In genomic region chr5:65038811-65039571, GRCm38 (mm10) we compare ENCODE assay signal across 9 mouse cellular contexts. TPM values are rescaled to one million over a fixed set of nuclear protein-coding genes. Genes with fewer than 3 reads are reported as not detected.
DNase-seq lines count a peak whose midpoint lies in the region; ATAC-seq and TF ChIP-seq lines count a peak whose summit lies in the region.
"Had no signal": no experiment of that assay in that cellular context is flagged by ENCODE, and none has a peak within 500 bp of the region (broad histone marks: within the 10 kb centered on the region; RNA-seq: fewer than 3 reads in every experiment).

No protein-coding gene starts in this region.

- no peaks in the 10 kb centered on the region for H3K27me3 ChIP-seq in lung, embryonic 15.5 days
- no peaks in the 10 kb centered on the region for H3K27me3 ChIP-seq in stomach, embryonic 15.5 days (replicated peaks)
- no peaks in the 10 kb centered on the region for H3K27me3 ChIP-seq in hindbrain, postnatal 0 days (ENCODE audit: insufficient read depth, low read length)
- H3K27me3 ChIP-seq in cerebellum, adult 2 months (ENCODE audit: control insufficient read depth, insufficient read depth, low read length) = no peaks in the 10 kb centered on the region
- H3K27me3 ChIP-seq: neural tube, embryonic 13.5 days had no signal

- H3K4me3 ChIP-seq in lung, embryonic 15.5 days = no peak overlapping the region
- H3K4me3 ChIP-seq in stomach, embryonic 15.5 days (replicated peaks) = no peak overlapping the region
- no peak overlapping the region for H3K4me3 ChIP-seq in hindbrain, postnatal 0 days (ENCODE audit: low read length)
- H3K4me3 ChIP-seq in cerebellum, adult 2 months (replicated peaks; ENCODE audit: insufficient read depth, low read depth, low read length) = no peak overlapping the region
- H3K4me3 ChIP-seq: neural tube, embryonic 13.5 days had no signal

- no peak for DNase-seq in lung, adult 18-20 months
- DNase-seq in gastrocnemius, postnatal 14 days = peak; percentile 49
- peak; percentile 7 to 37 for DNase-seq in kidney, adult 8-10 months
- no peak for DNase-seq in hindbrain, postnatal 0 days (ENCODE audit: low spot score)
- DNase-seq in left cerebral cortex, postnatal 4 days = no peak
- no peak for DNase-seq in cerebellum, adult 2 months

- peak; percentile 44; the same call in 1 of the 2 replicates for ATAC-seq in lung, embryonic 15.5 days (ENCODE audit: borderline replicate concordance, extremely low read depth, low FRiP score, low TSS enrichment)
- ATAC-seq in stomach, embryonic 15.5 days (ENCODE audit: insufficient read depth, low FRiP score, low read depth) = no peak
- ATAC-seq in hindbrain, postnatal 0 days = no peak

- H3K4me1 ChIP-seq in lung, embryonic 15.5 days = 0 out of 2 replicates have a peak, but pooled peaks cover 6% of the 10 kb centered on the region
- H3K4me1 ChIP-seq in stomach, embryonic 15.5 days = no peaks in the 10 kb centered on the region
- 0 out of 2 replicates have a peak, but pooled peaks cover 9% of the 10 kb centered on the region for H3K4me1 ChIP-seq in hindbrain, postnatal 0 days (ENCODE audit: insufficient read depth, low read length)
- H3K4me1 ChIP-seq in cerebellum, adult 2 months (ENCODE audit: control insufficient read depth, insufficient read depth, low read length) = peaks cover 7% of the 10 kb centered on the region

- no peak for TF ChIP-seq CTCF in hindbrain, postnatal 0 days (IDR thresholded peaks at IDR 0.05; ENCODE audit: low read depth)
- TF ChIP-seq CTCF in cerebellum, adult 2 months (IDR thresholded peaks at IDR 0.05; ENCODE audit: borderline replicate concordance, insufficient read depth, low read depth, low read length) = no peak

- no peak overlapping the region for H3K9ac ChIP-seq in lung, embryonic 15.5 days
- H3K9ac ChIP-seq in stomach, embryonic 15.5 days = no peak overlapping the region
- H3K9ac ChIP-seq in hindbrain, postnatal 0 days (replicated peaks; ENCODE audit: low read length) = no peak overlapping the region
- H3K9ac ChIP-seq: neural tube, embryonic 13.5 days had no signal

- peak overlapping the region; percentile 65 for H3K27ac ChIP-seq in lung, embryonic 15.5 days
- peak overlapping the region; percentile 55 for H3K27ac ChIP-seq in stomach, embryonic 15.5 days
- no peak overlapping the region for H3K27ac ChIP-seq in hindbrain, postnatal 0 days
- no peak overlapping the region for H3K27ac ChIP-seq in cerebellum, adult 2 months (ENCODE audit: insufficient read depth, low read length)
- H3K27ac ChIP-seq: neural tube, embryonic 13.5 days had no signal

- WGBS in lung, embryonic 15.5 days = 59% methylated on average over 11 of the region's 11 CpGs
- 67% methylated on average over 11 of the region's 11 CpGs for WGBS in stomach, embryonic 15.5 days
- WGBS in hindbrain, postnatal 0 days = 60% methylated on average over 11 of the region's 11 CpGs
- 61% methylated on average over 11 of the region's 11 CpGs for WGBS in cerebellum, adult 2 months

- intact Hi-C loops in gastrocnemius, postnatal 14 days (cut with DNase I; ENCODE audit: low total_unique reads) = no loop called here
- intact Hi-C loops in left cerebral cortex, postnatal 4 days (cut with DNase I) = no loop called here

- no peak for TF ChIP-seq POLR2A in cerebellum, adult 2 months (IDR thresholded peaks at IDR 0.05; ENCODE audit: borderline replicate concordance, insufficient read depth, low read length)

- no peak overlapping the region for H3K4me2 ChIP-seq in lung, embryonic 15.5 days
- H3K4me2 ChIP-seq in stomach, embryonic 15.5 days = no peak overlapping the region
- H3K4me2 ChIP-seq in hindbrain, postnatal 0 days (ENCODE audit: low read depth, low read length) = no peak overlapping the region
- H3K4me2 ChIP-seq: neural tube, embryonic 13.5 days had no signal

- H3K9me3 ChIP-seq in lung, embryonic 15.5 days = no peaks in the 10 kb centered on the region
- no peaks in the 10 kb centered on the region for H3K9me3 ChIP-seq in stomach, embryonic 15.5 days
- H3K9me3 ChIP-seq in hindbrain, postnatal 0 days (ENCODE audit: low read length) = no peaks in the 10 kb centered on the region
- H3K9me3 ChIP-seq: neural tube, embryonic 13.5 days had no signal

- peaks cover 35% of the 10 kb centered on the region for H3K36me3 ChIP-seq in lung, embryonic 15.5 days
- H3K36me3 ChIP-seq in stomach, embryonic 15.5 days = peaks cover 13% of the 10 kb centered on the region
- H3K36me3 ChIP-seq in hindbrain, postnatal 0 days (ENCODE audit: insufficient read depth, low read length) = no peaks in the 10 kb centered on the region
- H3K36me3 ChIP-seq: neural tube, embryonic 13.5 days had no signal

RNA-seq across cellular contexts. Expression of gene Tmem156, which starts 52.9 kb away (rescaled TPM):
- 0.42 and 0.50 TPM in 2 replicates for polyA plus RNA-seq in lung, embryonic 15.5 days (2015; fragmentation: Nextera tagmentation; extraction: Ambion mirVana)
- not detected for total RNA-seq in gastrocnemius, postnatal 14 days (2021)
- 1.7 and 2.3 TPM in 2 replicates for polyA plus RNA-seq in stomach, embryonic 15.5 days (2015; fragmentation: Nextera tagmentation; extraction: Ambion mirVana)
- total RNA-seq in hindbrain, postnatal 0 days (2014; rRNA removed) = 0.21 TPM in 1 of 2 replicates, not detected in the other
- 0.13 TPM in 1 of 2 replicates, not detected in the other for polyA plus RNA-seq in hindbrain, postnatal 0 days (2015; fragmentation: Nextera tagmentation; extraction: Ambion mirVana)
- total RNA-seq in left cerebral cortex, postnatal 4 days (2021) = not detected
- polyA plus RNA-seq in cerebellum, adult 2 months (2012; rRNA removed) = 0.08 and 0.16 TPM in 2 replicates
- polyA plus RNA-seq: neural tube, embryonic 13.5 days had no signal

Comparison
In these comparisons a context has a peak if more than half of its experiments do, and no peak if none do; other contexts are left out.
1. H3K27ac ChIP-seq: peak in lung, embryonic 15.5 days (single experiment) and stomach, embryonic 15.5 days (single experiment); none in hindbrain, postnatal 0 days (single experiment) and cerebellum, adult 2 months (single experiment).
2. DNase-seq: peak in gastrocnemius, postnatal 14 days (single experiment) and kidney, adult 8-10 months (2 of 2); none in lung, adult 18-20 months (0 of 2), hindbrain, postnatal 0 days (single experiment), left cerebral cortex, postnatal 4 days (single experiment) and cerebellum, adult 2 months (0 of 2).